ENCODE assay signal across 24 mouse cellular contexts in the genomic region with DNA sequence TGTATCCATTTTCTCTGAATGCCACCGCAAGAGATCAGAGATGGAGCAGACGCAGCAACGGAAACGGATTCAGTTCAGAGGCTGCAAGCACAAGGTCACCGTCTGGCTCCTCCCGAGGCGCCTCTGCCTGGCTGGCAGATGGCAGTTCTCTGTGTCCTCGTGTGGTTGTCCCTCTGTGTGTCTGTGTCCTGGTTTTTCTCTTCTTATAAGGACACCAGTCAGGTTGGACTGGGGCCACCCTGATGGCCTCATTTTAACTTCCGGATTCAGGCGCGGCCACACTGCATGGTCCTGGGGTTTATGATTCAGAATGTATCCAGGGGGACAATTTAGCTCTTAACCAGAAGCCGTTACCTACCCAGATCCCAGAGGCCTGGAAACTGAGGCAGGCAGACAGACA. TPM values are rescaled to one million over a fixed set of nuclear protein-coding genes. Genes with fewer than 3 reads are reported as not detected.
DNase-seq lines count a peak whose midpoint lies in the region; ATAC-seq and TF ChIP-seq lines count a peak whose summit lies in the region.
"Had no signal": no experiment of that assay in that cellular context is flagged by ENCODE, and none has a peak within 500 bp of the region (broad histone marks: within the 10 kb centered on the region; RNA-seq: fewer than 3 reads in every experiment).

No protein-coding gene starts in this region.

- no peak overlapping the region for H3K4me2 ChIP-seq in heart, embryonic 12.5 days
- H3K4me2 ChIP-seq: hindbrain, embryonic 15.5 days; limb, embryonic 15.5 days; liver, embryonic 15.5 days; stomach, embryonic 15.5 days had no signal

- H3K27me3 ChIP-seq in forebrain, embryonic 10.5 days (ENCODE audit: poor library complexity, severe bottlenecking), result no peaks in the 10 kb centered on the region
- H3K27me3 ChIP-seq in heart, embryonic 12.5 days (replicated peaks), result peaks cover 2% of the 10 kb centered on the region; the same call in 1 of the 2 replicates
- H3K27me3 ChIP-seq: hindbrain, embryonic 15.5 days; limb, embryonic 15.5 days; liver, embryonic 15.5 days; stomach, embryonic 15.5 days had no signal

- TF ChIP-seq CTCF in lung, adult 2 months (IDR thresholded peaks at IDR 0.05; ENCODE audit: insufficient read depth, low read length), result no peak

- no peak overlapping the region for H3K4me3 ChIP-seq in lung, adult 2 months (replicated peaks; ENCODE audit: extremely low read depth, low read depth, low read length)
- H3K4me3 ChIP-seq in forebrain, embryonic 10.5 days, result no peak overlapping the region
- H3K4me3 ChIP-seq in heart, embryonic 12.5 days, result no peak overlapping the region
- H3K4me3 ChIP-seq: embryonic facial prominence, embryonic 10.5 days; heart, adult 2 months; hindbrain, embryonic 15.5 days; limb, embryonic 15.5 days; liver, embryonic 15.5 days; midbrain, embryonic 10.5 days; stomach, embryonic 15.5 days had no signal

- peaks cover 13% of the 10 kb centered on the region for H3K9me3 ChIP-seq in forebrain, embryonic 10.5 days
- peaks cover 15% of the 10 kb centered on the region for H3K9me3 ChIP-seq in heart, embryonic 12.5 days (replicated peaks)
- H3K9me3 ChIP-seq: hindbrain, embryonic 15.5 days; liver, embryonic 15.5 days; stomach, embryonic 15.5 days had no signal

- WGBS in lung, adult 2 months, result 92% methylated on average over 12 of the region's 12 CpGs
- WGBS in forebrain, embryonic 10.5 days, result 92% methylated on average over 12 of the region's 12 CpGs
- 87% methylated on average over 12 of the region's 12 CpGs for WGBS in heart, embryonic 12.5 days

- DNase-seq in adrenal gland, postnatal 14 days, result peak; percentile 25
- no peak for DNase-seq in adrenal gland, adult 18-20 months (ENCODE audit: low spot score in 2 of 2)
- DNase-seq in lung, postnatal 10 days, result peak; percentile 78
- DNase-seq in lung, adult 2 months, result no peak
- peak; percentile 59 for DNase-seq in cerebellum, adult 9-10 months
- no peak for DNase-seq in forebrain, embryonic 10.5 days (ENCODE audit: extremely low spot score, low spot score)
- DNase-seq: adrenal gland, postnatal 25 days; gastrocnemius, postnatal 14 days; heart, adult 2 months; kidney, adult 2 months; kidney, postnatal 10 days; left cerebral cortex, postnatal 4 days; right cerebral cortex, adult 18-20 months; thymus, postnatal 25 days had no signal

- H3K36me3 ChIP-seq in forebrain, embryonic 10.5 days (replicated peaks), result no peaks in the 10 kb centered on the region
- H3K36me3 ChIP-seq in heart, embryonic 12.5 days, result no peaks in the 10 kb centered on the region
- H3K36me3 ChIP-seq: embryonic facial prominence, embryonic 10.5 days; limb, embryonic 15.5 days; liver, embryonic 15.5 days; stomach, embryonic 15.5 days had no signal

- H3K9ac ChIP-seq in heart, embryonic 12.5 days, result no peak overlapping the region
- H3K9ac ChIP-seq: hindbrain, embryonic 15.5 days; limb, embryonic 15.5 days; liver, embryonic 15.5 days; stomach, embryonic 15.5 days had no signal

- H3K27ac ChIP-seq in forebrain, embryonic 10.5 days, result no peak overlapping the region
- no peak overlapping the region for H3K27ac ChIP-seq in heart, embryonic 12.5 days (ENCODE audit: poor library complexity, severe bottlenecking)
- H3K27ac ChIP-seq: embryonic facial prominence, embryonic 10.5 days; heart, adult 2 months; hindbrain, embryonic 15.5 days; limb, embryonic 15.5 days; liver, embryonic 15.5 days; macrophage; midbrain, embryonic 10.5 days; stomach, embryonic 15.5 days had no signal

- no peaks in the 10 kb centered on the region for H3K4me1 ChIP-seq in lung, adult 2 months (ENCODE audit: control insufficient read depth, insufficient read depth, low read length)
- H3K4me1 ChIP-seq in forebrain, embryonic 10.5 days, result peaks cover 5% of the 10 kb centered on the region
- no peaks in the 10 kb centered on the region for H3K4me1 ChIP-seq in heart, embryonic 12.5 days (replicated peaks)
- H3K4me1 ChIP-seq: limb, embryonic 15.5 days; liver, embryonic 15.5 days; stomach, embryonic 15.5 days had no signal

- TF ChIP-seq POLR2A in lung, adult 2 months (IDR thresholded peaks at IDR 0.05; ENCODE audit: borderline replicate concordance, extremely low read depth, low read depth, low read length), result no peak

- no peak for ATAC-seq in heart, embryonic 12.5 days (ENCODE audit: insufficient number of reproducible peaks, low FRiP score)
- ATAC-seq: forebrain, embryonic 16.5 days had no signal

RNA-seq across cellular contexts. Expression of gene Trim67, which starts 23.0 kb away (rescaled TPM):
- total RNA-seq in adrenal gland, postnatal 14 days (2021), result 4.7 and 5.4 TPM in 2 replicates
- 1 to 10 TPM; 1.1 to 2.2 TPM for total RNA-seq in adrenal gland, adult 18-20 months (2021)
- 0.44 and 0.51 TPM in 2 replicates for polyA plus RNA-seq in lung, adult 2 months (2012; rRNA removed)
- polyA plus RNA-seq in forebrain, embryonic 10.5 days (2016; fragmentation: Nextera tagmentation; extraction: Ambion mirVana), result 0.18 and 0.35 TPM in 2 replicates
- 0.24 and 0.33 TPM in 2 replicates for polyA plus RNA-seq in heart, embryonic 12.5 days (2016; fragmentation: Nextera tagmentation; extraction: Ambion mirVana)
- total RNA-seq: hematopoietic stem cell, adult 5-6 weeks had no signal
- polyA plus RNA-seq: macrophage had no signal

RNA-seq across cellular contexts. Expression of gene Gnpat, which starts 47.0 kb away (rescaled TPM):
- total RNA-seq in adrenal gland, postnatal 14 days (2021), result 120 and 127 TPM in 2 replicates
- 100 to 1,000 TPM in 1 of 2 experiments, 10 to 100 TPM in 1; 94.9 to 110 TPM for total RNA-seq in adrenal gland, adult 18-20 months (2021)
- 50.8 and 63.2 TPM in 2 replicates for polyA plus RNA-seq in lung, adult 2 months (2012; rRNA removed)
- polyA plus RNA-seq in forebrain, embryonic 10.5 days (2016; fragmentation: Nextera tagmentation; extraction: Ambion mirVana), result 156 and 157 TPM in 2 replicates
- polyA plus RNA-seq in heart, embryonic 12.5 days (2016; fragmentation: Nextera tagmentation; extraction: Ambion mirVana), result 109 and 116 TPM in 2 replicates

RNA-seq across cellular contexts. Expression of gene 2810004N23Rik, which starts 47.0 kb away (rescaled TPM):
- total RNA-seq in adrenal gland, postnatal 14 days (2021), result 27.0 and 29.8 TPM in 2 replicates
- total RNA-seq in adrenal gland, adult 18-20 months (2021), result 10 to 100 TPM; 22.8 to 28.4 TPM
- polyA plus RNA-seq in lung, adult 2 months (2012; rRNA removed), result 9.0 and 11.3 TPM in 2 replicates
- polyA plus RNA-seq in forebrain, embryonic 10.5 days (2016; fragmentation: Nextera tagmentation; extraction: Ambion mirVana), result 81.0 and 83.7 TPM in 2 replicates
- polyA plus RNA-seq in heart, embryonic 12.5 days (2016; fragmentation: Nextera tagmentation; extraction: Ambion mirVana), result 57.1 and 59.4 TPM in 2 replicates

Comparison
In these comparisons a context has a peak if more than half of its experiments do, and no peak if none do; other contexts are left out.
1. DNase-seq: peak in adrenal gland, postnatal 14 days (single experiment), lung, postnatal 10 days (single experiment) and cerebellum, adult 9-10 months (single experiment); none in adrenal gland, adult 18-20 months (0 of 2), lung, adult 2 months (single experiment) and forebrain, embryonic 10.5 days (single experiment).